Mouse (Mus musculus): ENCODE results near the gene Lyve1. TPM values are rescaled to one million over a fixed set of nuclear protein-coding genes. Genes with fewer than 3 reads are reported as not detected.

Lyve1 gene
- total and polyA plus RNA-seq, 3 experiments, result not detected

- no peak for TF ChIP-seq ELF1 (IDR thresholded peaks at IDR 0.05; ENCODE audit: low read depth, low read length)
These were observed 55.5 kb downstream of the Lyve1 start (continued) for GRCm38 (mm10) chr7:110807460-110808030.

- Histone ChIP-seq H3K27me3 (ENCODE audit: control insufficient read depth in 1 of 2, insufficient read depth in 2 of 2, low read length in 2 of 2) (no peaks in the 10 kb centered on the region), H3K4me3 (ENCODE audit: control insufficient read depth in 1 of 2, insufficient read depth in 1 of 2, low read depth in 2 of 2, low read length in 2 of 2) (no peak overlapping the region), H3K27ac (ENCODE audit: control insufficient read depth, low read depth, low read length) (no peak overlapping the region), H3K9me3 (replicated peaks; ENCODE audit: insufficient read depth, low read length) (no peaks in the 10 kb centered on the region), H3K4me1 (ENCODE audit: control insufficient read depth in 1 of 2, insufficient read depth in 2 of 2, low read length in 2 of 2) (no peaks in the 10 kb centered on the region), H3K36me3 (ENCODE audit: control insufficient read depth in 1 of 2, insufficient read depth in 2 of 2, low read length in 2 of 2) (no peaks in the 10 kb centered on the region; a peak in 1 of 4 replicates), H3K79me2 (ENCODE audit: control insufficient read depth, insufficient read depth, low read length, poor library complexity) (no peaks in the 10 kb centered on the region), H3K9ac (ENCODE audit: control insufficient read depth, low read depth, low read length, poor library complexity, severe bottlenecking) (no peak overlapping the region)
- no peak for TF ChIP-seq ZMIZ1 (IDR thresholded peaks at IDR 0.05; ENCODE audit: low read depth, low read length)
- no peak for TF ChIP-seq MEF2A (IDR thresholded peaks at IDR 0.05; ENCODE audit: extremely low read depth, insufficient replicate concordance, low read depth, low read length, poor library complexity, severe bottlenecking)
- no peak for TF ChIP-seq MAZ (IDR thresholded peaks at IDR 0.05; ENCODE audit: low read depth, low read length)
- no peak for TF ChIP-seq ZNF384 (IDR thresholded peaks at IDR 0.05; ENCODE audit: low read depth, low read length)
- TF ChIP-seq ZKSCAN1 (IDR thresholded peaks at IDR 0.05; ENCODE audit: low read depth, low read length), result no peak
- no peak for TF ChIP-seq ETS1 (IDR thresholded peaks at IDR 0.05; ENCODE audit: low read depth, low read length)
- no peak for TF ChIP-seq POLR2A (IDR thresholded peaks at IDR 0.05; ENCODE audit: control insufficient read depth in 1 of 2, insufficient read depth in 1 of 2, low read depth in 1 of 2, low read length in 2 of 2, poor library complexity in 1 of 2)
- TF ChIP-seq KAT2A (conservative IDR thresholded peaks at IDR 0.05; ENCODE audit: low read depth, low read length), result no peak
- no peak for TF ChIP-seq MAFK (IDR thresholded peaks at IDR 0.05; ENCODE audit: borderline replicate concordance, low read depth, low read length)
- TF ChIP-seq MAX (IDR thresholded peaks at IDR 0.05; ENCODE audit: low read length), result no peak
- no peak for TF ChIP-seq USF2 (IDR thresholded peaks at IDR 0.05; ENCODE audit: borderline replicate concordance in 1 of 2, insufficient read depth in 1 of 2, low read depth in 1 of 2, low read length in 2 of 2)
- DNase-seq (ENCODE audit: low read depth, low spot score), result no peak
These were observed 58.8 kb downstream of the Lyve1 start for GRCm38 (mm10) chr7:110804266-110804665.

GRCm38 (mm10) chr7:110803131-110803530, 59.9 kb downstream of the Lyve1 start:
- Histone ChIP-seq H3K9ac (ENCODE audit: control insufficient read depth, low read depth, low read length, poor library complexity, severe bottlenecking) (no peak overlapping the region), H3K9me3 (replicated peaks; ENCODE audit: insufficient read depth, low read length) (no peaks in the 10 kb centered on the region), H3K4me3 (ENCODE audit: control insufficient read depth in 1 of 2, insufficient read depth in 1 of 2, low read depth in 2 of 2, low read length in 2 of 2) (no peak overlapping the region), H3K79me2 (ENCODE audit: control insufficient read depth, insufficient read depth, low read length, poor library complexity) (no peaks in the 10 kb centered on the region), H3K27me3 (ENCODE audit: control insufficient read depth in 1 of 2, insufficient read depth in 2 of 2, low read length in 2 of 2) (no peaks in the 10 kb centered on the region), H3K27ac (ENCODE audit: control insufficient read depth, low read depth, low read length) (no peak overlapping the region), H3K36me3 (ENCODE audit: control insufficient read depth in 1 of 2, insufficient read depth in 2 of 2, low read length in 2 of 2) (no peaks in the 10 kb centered on the region; a peak in 1 of 4 replicates), H3K4me1 (ENCODE audit: control insufficient read depth in 1 of 2, insufficient read depth in 2 of 2, low read length in 2 of 2) (no peaks in the 10 kb centered on the region)
- no peak for DNase-seq (ENCODE audit: low read depth, low spot score)
- TF ChIP-seq ETS1 (IDR thresholded peaks at IDR 0.05; ENCODE audit: low read depth, low read length) (no peak), ZNF384 (IDR thresholded peaks at IDR 0.05; ENCODE audit: low read depth, low read length) (no peak), USF1 (IDR thresholded peaks at IDR 0.05; ENCODE audit: low read depth, low read length) (no peak), SMC3 (IDR thresholded peaks at IDR 0.05; ENCODE audit: low read depth, low read length) (no peak), POLR2AphosphoS5 (IDR thresholded peaks at IDR 0.05; ENCODE audit: borderline replicate concordance, low read depth, low read length) (no peak), MAX (IDR thresholded peaks at IDR 0.05; ENCODE audit: low read length) (no peak), POLR2AphosphoS2 (IDR thresholded peaks at IDR 0.05; ENCODE audit: low read length) (no peak), BHLHE40 (IDR thresholded peaks at IDR 0.05; ENCODE audit: borderline replicate concordance, low read depth, low read length) (no peak), USF2 (IDR thresholded peaks at IDR 0.05; ENCODE audit: borderline replicate concordance in 1 of 2, insufficient read depth in 1 of 2, low read depth in 1 of 2, low read length in 2 of 2) (no peak), EP300 (IDR thresholded peaks at IDR 0.05; ENCODE audit: low read depth in 1 of 2, low read length in 2 of 2) (no peak), MYC (IDR thresholded peaks at IDR 0.05; ENCODE audit: low read depth, low read length) (no peak), TAL1 (IDR thresholded peaks at IDR 0.05; ENCODE audit: low read length) (no peak), KAT2A (conservative IDR thresholded peaks at IDR 0.05; ENCODE audit: low read depth, low read length) (no peak), SIN3A (IDR thresholded peaks at IDR 0.05; ENCODE audit: low read length) (no peak), UBTF (IDR thresholded peaks at IDR 0.05; ENCODE audit: borderline replicate concordance, insufficient read depth, low read depth, low read length) (no peak), MXI1 (IDR thresholded peaks at IDR 0.05; ENCODE audit: low read depth, low read length) (no peak), CHD1 (IDR thresholded peaks at IDR 0.05; ENCODE audit: low read depth, low read length) (no peak), POLR2A (IDR thresholded peaks at IDR 0.05; ENCODE audit: control insufficient read depth in 1 of 2, insufficient read depth in 1 of 2, low read depth in 1 of 2, low read length in 2 of 2, poor library complexity in 1 of 2) (no peak), GATA1 (IDR thresholded peaks at IDR 0.05; ENCODE audit: low read depth, low read length) (no peak)

Data from MEL (cell line).